Mouse (Mus musculus): ENCODE results near the gene Fosb. TPM values are rescaled to one million over a fixed set of nuclear protein-coding genes. Genes with fewer than 3 reads are reported as not detected.
"Not testable (repeated sequence)": the region's sequence is repeated elsewhere in the genome, so short reads cannot be mapped to it uniquely, and the experiment has no call there.

The Fosb gene
- total RNA-seq, 2 experiments from 2014 or later: 0.62 to 1.0 TPM

- DNase-seq: peak; percentile 73
Measured at GRCm38 (mm10) chr7:19282385-19282784, 27.5 kb downstream of the Fosb start, which contains the start of gene Rtn2. TSS of gene Rtn2 (plus strand) at chr7:19282624.

GRCm38 (mm10) chr7:19281680-19282304, 28.1 kb downstream of the Fosb start:
- DNase-seq: not testable (repeated sequence)

- DNase-seq: no peak
Measured at GRCm38 (mm10) chr7:19279581-19280114, 30.2 kb downstream of the Fosb start, which contains the start of gene Ppm1n. TSS of gene Ppm1n (minus strand) at chr7:19280064.

GRCm38 (mm10) chr7:19279052-19279451, 30.8 kb downstream of the Fosb start:
- DNase-seq: no peak

- no peak for DNase-seq
Measured at GRCm38 (mm10) chr7:19276253-19276652, 33.6 kb downstream of the Fosb start.

- DNase-seq: peak; percentile 71 to 75
Measured at GRCm38 (mm10) chr7:19272173-19272764, 37.6 kb downstream of the Fosb start.

- peak; percentile 93 to 96 for DNase-seq
Measured at GRCm38 (mm10) chr7:19271238-19272172, 38.3 kb downstream of the Fosb start, which contains the start of gene Vasp. TSS of gene Vasp (minus strand) at chr7:19271817.

GRCm38 (mm10) chr7:19270509-19271237, 39.2 kb downstream of the Fosb start:
- DNase-seq: peak in 1 of 2 experiments; percentile 52

GRCm38 (mm10) chr7:19269721-19270441, 40.0 kb downstream of the Fosb start:
- DNase-seq: peak; percentile 55 to 85

- DNase-seq: peak in 1 of 2 experiments; percentile 68
Measured at GRCm38 (mm10) chr7:19268993-19269681, 40.7 kb downstream of the Fosb start.

- no peak for DNase-seq
Measured at GRCm38 (mm10) chr7:19267051-19267450, 42.8 kb downstream of the Fosb start.

GRCm38 (mm10) chr7:19265928-19266822, 43.7 kb downstream of the Fosb start:
- peak; percentile 27 to 60 for DNase-seq

GRCm38 (mm10) chr7:19265147-19265546, 44.7 kb downstream of the Fosb start:
- DNase-seq: peak; percentile 25 to 38

- DNase-seq: peak; percentile 63 to 68
Measured at GRCm38 (mm10) chr7:19258336-19258735, 51.5 kb downstream of the Fosb start.

- DNase-seq: peak; percentile 79 to 85
Measured at GRCm38 (mm10) chr7:19257390-19258022, 52.3 kb downstream of the Fosb start.

GRCm38 (mm10) chr7:19256567-19256966, 53.3 kb downstream of the Fosb start:
- DNase-seq: no peak

- no peak for DNase-seq
Measured at GRCm38 (mm10) chr7:19255395-19255794, 54.5 kb downstream of the Fosb start.

GRCm38 (mm10) chr7:19253437-19253836, 56.4 kb downstream of the Fosb start:
- peak in 1 of 2 experiments; percentile 43 for DNase-seq

Measured in heart, adult 18-20 months (tissue).